Mouse (Mus musculus): ENCODE measurements around the gene Tpst2.

DNA sequence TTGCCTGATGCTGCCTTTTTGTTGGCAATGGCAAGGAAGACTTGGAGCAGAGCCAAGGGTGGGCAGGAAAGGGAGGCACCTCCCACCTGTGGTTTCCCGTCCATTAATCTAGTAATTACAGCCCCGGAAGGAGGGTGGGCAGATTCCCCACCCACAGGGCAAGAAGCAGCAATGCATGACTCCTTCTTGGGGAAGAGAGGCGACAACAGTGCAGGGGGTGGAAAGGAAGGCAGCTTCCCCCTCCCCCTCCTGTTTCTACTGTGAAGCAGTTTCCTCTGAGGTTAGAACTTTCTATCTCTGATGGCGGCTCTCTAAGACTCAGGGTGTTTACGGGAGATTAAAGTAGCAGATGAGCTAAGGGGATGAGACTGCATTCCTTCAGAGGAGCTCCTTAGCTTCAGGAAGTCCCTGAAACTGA lies 34.1 kb upstream of the Tpst2 start:
- TF ChIP-seq CTCF (IDR thresholded peaks at IDR 0.05; ENCODE audit: low read depth, low read length), result no peak
- TF ChIP-seq POLR2A (IDR thresholded peaks at IDR 0.05; ENCODE audit: borderline replicate concordance, low read depth, low read length), result no peak

Measured in bone marrow macrophage, adult 2 months (primary cell).